In the genomic region with DNA sequence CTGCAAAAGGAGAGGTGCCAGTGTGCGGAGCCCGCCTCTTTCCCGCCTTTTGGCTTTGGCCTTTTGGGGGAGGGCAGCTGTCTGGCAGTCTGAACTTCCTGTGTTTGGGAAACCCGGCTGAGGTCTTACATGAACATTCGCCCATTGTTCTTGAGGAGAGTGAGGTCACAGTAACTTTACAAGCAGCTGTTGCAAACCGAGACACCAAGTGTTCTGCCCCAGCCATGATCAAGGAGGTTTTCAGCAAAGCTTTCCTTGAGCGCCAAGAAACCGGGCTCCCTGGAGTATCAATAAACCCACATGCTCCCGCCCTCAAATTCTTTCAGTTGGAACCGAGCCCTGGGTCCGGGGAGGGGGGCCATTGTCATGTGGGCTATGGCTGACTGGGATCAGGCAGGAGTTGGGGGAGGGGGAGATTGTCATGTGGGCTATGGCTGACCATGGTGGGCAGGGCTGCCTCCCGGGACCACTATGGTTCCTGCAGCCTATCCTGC, we compare ENCODE assay signal across 8 mouse cellular contexts. TPM values are rescaled to one million over a fixed set of nuclear protein-coding genes. Genes with fewer than 3 reads are reported as not detected.
A peak's percentile ranks its signal among the peaks of the same experiment; 100 is the strongest.
DNase-seq lines count a peak whose midpoint lies in the region; ATAC-seq lines count a peak whose summit lies in the region.

No protein-coding gene starts in this region.

- H3K4me1 ChIP-seq in liver, embryonic 16.5 days (ENCODE audit: control insufficient read depth, low read depth, low read length), result peaks cover 15% of the 10 kb centered on the region
- H3K4me1 ChIP-seq in neural tube, embryonic 15.5 days, result peaks cover 16% of the 10 kb centered on the region

- peak overlapping the region; percentile 43; the same call in 1 of the 2 replicates for H3K27ac ChIP-seq in liver, embryonic 16.5 days (ENCODE audit: low read length)
- peak overlapping the region; percentile 60 for H3K27ac ChIP-seq in neural tube, embryonic 15.5 days (replicated peaks)

- H3K4me3 ChIP-seq in liver, embryonic 16.5 days (ENCODE audit: low read depth, low read length), result no peak overlapping the region
- no peak overlapping the region for H3K4me3 ChIP-seq in neural tube, embryonic 15.5 days (replicated peaks)

- H3K27me3 ChIP-seq in liver, embryonic 16.5 days (ENCODE audit: control insufficient read depth, insufficient read depth, low read depth, low read length), result no peaks in the 10 kb centered on the region
- H3K27me3 ChIP-seq in neural tube, embryonic 15.5 days (replicated peaks), result no peaks in the 10 kb centered on the region

- WGBS in liver, embryonic 16.5 days (ENCODE audit: insufficient replicate concordance), result 12% methylated on average over 12 of the region's 12 CpGs
- 4% methylated on average over 12 of the region's 12 CpGs for WGBS in neural tube, embryonic 15.5 days

- no peak overlapping the region for H3K9ac ChIP-seq in liver, embryonic 16.5 days (ENCODE audit: low read depth, low read length)
- no peak overlapping the region for H3K9ac ChIP-seq in neural tube, embryonic 15.5 days (replicated peaks)

- peak; percentile 52 to 77 for DNase-seq in cerebellum, postnatal 4 days (ENCODE audit: low spot score in 2 of 2)
- DNase-seq in cerebellum, adult 18-20 months, result no peak
- peak; percentile 32 for DNase-seq in brain, embryonic 18.5 days (ENCODE audit: low read depth, low spot score)
- peak; percentile 85 for DNase-seq in gastrocnemius, postnatal 25 days
- DNase-seq in hindlimb bud, embryonic 11.5 days (ENCODE audit: extremely low spot score, low read depth, low spot score), result peak; percentile 64
- no peak for DNase-seq in natural killer cell, adult 2 months (ENCODE audit: low spot score in 2 of 2)

- H3K4me2 ChIP-seq in liver, embryonic 16.5 days (ENCODE audit: low read depth, low read length), result peak overlapping the region; percentile 22
- peak overlapping the region; percentile 46 for H3K4me2 ChIP-seq in neural tube, embryonic 15.5 days

- H3K36me3 ChIP-seq in liver, embryonic 16.5 days (ENCODE audit: control insufficient read depth, insufficient read depth), result no peaks in the 10 kb centered on the region
- peaks cover 25% of the 10 kb centered on the region for H3K36me3 ChIP-seq in neural tube, embryonic 15.5 days

- H3K9me3 ChIP-seq in liver, embryonic 16.5 days (replicated peaks; ENCODE audit: control insufficient read depth, low read length), result no peaks in the 10 kb centered on the region
- H3K9me3 ChIP-seq in neural tube, embryonic 15.5 days (replicated peaks), result no peaks in the 10 kb centered on the region

- peak; percentile 19; the same call in 1 of the 2 replicates for ATAC-seq in liver, embryonic 16.5 days (ENCODE audit: low read depth)
- ATAC-seq in neural tube, embryonic 15.5 days (ENCODE audit: low FRiP score), result peak; percentile 34; the same call in 1 of the 2 replicates

RNA-seq across cellular contexts. Expression of a gene that starts 27.9 kb away (rescaled TPM):
- 100 to 1,000 TPM; 153 to 164 TPM for total RNA-seq in gastrocnemius, postnatal 25 days (2021)
- 309 and 359 TPM in 2 replicates for polyA plus RNA-seq in liver, embryonic 16.5 days (2015; fragmentation: Nextera tagmentation; extraction: Ambion mirVana)
- polyA plus RNA-seq in neural tube, embryonic 15.5 days (2015; fragmentation: Nextera tagmentation; extraction: Ambion mirVana), result 289 and 350 TPM in 2 replicates

RNA-seq across cellular contexts. Expression of a gene that starts 37.0 kb away (rescaled TPM):
- total RNA-seq in gastrocnemius, postnatal 25 days (2021), result 1 to 10 TPM; 3.1 to 4.8 TPM
- polyA plus RNA-seq in liver, embryonic 16.5 days (2015; fragmentation: Nextera tagmentation; extraction: Ambion mirVana), result 0.57 and 0.92 TPM in 2 replicates
- polyA plus RNA-seq in neural tube, embryonic 15.5 days (2015; fragmentation: Nextera tagmentation; extraction: Ambion mirVana), result 12.4 and 13.0 TPM in 2 replicates

RNA-seq across cellular contexts. Expression of a gene that starts 50.3 kb away (rescaled TPM):
- 1 to 10 TPM; 6.6 to 7.0 TPM for total RNA-seq in gastrocnemius, postnatal 25 days (2021)
- 2.9 and 3.0 TPM in 2 replicates for polyA plus RNA-seq in liver, embryonic 16.5 days (2015; fragmentation: Nextera tagmentation; extraction: Ambion mirVana)
- polyA plus RNA-seq in neural tube, embryonic 15.5 days (2015; fragmentation: Nextera tagmentation; extraction: Ambion mirVana), result 7.9 and 11.9 TPM in 2 replicates

RNA-seq across cellular contexts. Expression of a gene that starts 54.0 kb away (rescaled TPM):
- total RNA-seq in gastrocnemius, postnatal 25 days (2021), result 1 to 10 TPM; 3.0 to 4.1 TPM
- 4.7 and 5.0 TPM in 2 replicates for polyA plus RNA-seq in liver, embryonic 16.5 days (2015; fragmentation: Nextera tagmentation; extraction: Ambion mirVana)
- 17.0 and 19.0 TPM in 2 replicates for polyA plus RNA-seq in neural tube, embryonic 15.5 days (2015; fragmentation: Nextera tagmentation; extraction: Ambion mirVana)

Comparison
In these comparisons a context has a peak if more than half of its experiments do, and no peak if none do; other contexts are left out.
1. DNase-seq: peak in cerebellum, postnatal 4 days (2 of 2), brain, embryonic 18.5 days (single experiment), gastrocnemius, postnatal 25 days (single experiment) and hindlimb bud, embryonic 11.5 days (single experiment); none in cerebellum, adult 18-20 months (0 of 2) and natural killer cell, adult 2 months (0 of 2).